Mouse (Mus musculus) limb, embryonic 15.5 days (tissue): Measurements from ENCODE around the gene Rnf5. TPM values are rescaled to one million over a fixed set of nuclear protein-coding genes. Genes with fewer than 3 reads are reported as not detected.

Experiments
- ATAC-seq: fragments of 200-750 bp; cut with Nextera tagmentation; 2 replicates; pipeline ENCODE4 v1.8.0; 2017; ENCODE audit warnings: low read depth, moderate TSS enrichment; ENCODE audit not compliant: insufficient number of reproducible peaks, low FRiP score, low TSS enrichment
- H3K27ac ChIP-seq: fragments of 300-500 bp; sonication (generic); 2 replicates; pipeline ENCODE4 v1.5.1; 2015; ENCODE audit warnings: moderate library complexity, mild to moderate bottlenecking, inconsistent platforms
- H3K27me3 ChIP-seq: fragments of 300-500 bp; sonication (generic); 2 replicates; pipeline ENCODE4 v1.6.1; 2015; ENCODE audit warnings: inconsistent platforms
- H3K36me3 ChIP-seq: fragments of 300-500 bp; sonication (generic); 2 replicates; pipeline ENCODE4 v1.6.1; 2015; ENCODE audit warnings: inconsistent platforms
- H3K4me1 ChIP-seq: fragments of 300-500 bp; sonication (generic); 2 replicates; pipeline ENCODE4 v1.6.1; 2015; ENCODE audit warnings: inconsistent platforms
- H3K4me2 ChIP-seq: fragments of 300-500 bp; sonication (generic); 2 replicates; pipeline ENCODE4 v1.6.1; 2015; ENCODE audit warnings: mild to moderate bottlenecking, inconsistent platforms
- H3K4me3 ChIP-seq: fragments of 300-500 bp; sonication (generic); 2 replicates; pipeline ENCODE4 v1.5.1; 2015; ENCODE audit warnings: mild to moderate bottlenecking, inconsistent platforms
- H3K9ac ChIP-seq: fragments of 300-500 bp; sonication (generic); 2 replicates; pipeline ENCODE4 v1.6.1; 2015; ENCODE audit warnings: inconsistent platforms
- H3K9me3 ChIP-seq: fragments of 300-500 bp; sonication (generic); 2 replicates; pipeline ENCODE4 v1.6.1; 2016; ENCODE audit warnings: inconsistent platforms
- WGBS: fragments of 180-500 bp; shearing (Covaris S2); methylation state at CpG from one replicate; pipeline ENCODE4 v1.1.7; 2015; 5-methylcytosine and 5-hydroxymethylcytosine counted together
- polyA plus RNA-seq: library from polyadenylated mRNA; unstranded; fragments of >200 nt; fragmentation: Nextera tagmentation; extraction: Ambion mirVana; gene quantifications from 2 replicates; pipeline ENCODE4 v1.2.1, GENCODE M21; 2015

Gene Rnf5
- polyA plus RNA-seq, 1 experiment from 2014 or later: 107 TPM

GRCm38 (mm10) chr17:34569919-34570318, 33.6 kb downstream of the Rnf5 start:
- Histone ChIP-seq H3K4me2 (no peak overlapping the region), H3K4me1 (peaks cover 2% of the 10 kb centered on the region; the same call in 1 of the 2 replicates), H3K9ac (no peak overlapping the region), H3K4me3 (no peak overlapping the region), H3K27me3 (0 out of 2 replicates have a peak, but pooled peaks cover 18% of the 10 kb centered on the region), H3K36me3 (no peaks in the 10 kb centered on the region), H3K9me3 (no peaks in the 10 kb centered on the region), H3K27ac (no peak overlapping the region)
- no peak for ATAC-seq
- WGBS: 70% methylated on average over 4 of the region's 4 CpGs

GRCm38 (mm10) chr17:34568421-34568820, 35.1 kb downstream of the Rnf5 start:
- Histone ChIP-seq H3K4me1 (peaks cover 13% of the 10 kb centered on the region), H3K27ac (no peak overlapping the region), H3K27me3 (0 out of 2 replicates have a peak, but pooled peaks cover 20% of the 10 kb centered on the region), H3K4me2 (no peak overlapping the region), H3K9me3 (no peaks in the 10 kb centered on the region), H3K36me3 (no peaks in the 10 kb centered on the region), H3K9ac (no peak overlapping the region), H3K4me3 (no peak overlapping the region)
- no peak for ATAC-seq
- WGBS: 77% methylated on average over 13 of the region's 13 CpGs

GRCm38 (mm10) chr17:34567311-34567710, 36.2 kb downstream of the Rnf5 start:
- no peak overlapping the region for H3K27ac ChIP-seq
- H3K4me3 ChIP-seq: no peak overlapping the region
- 0 out of 2 replicates have a peak, but pooled peaks cover 20% of the 10 kb centered on the region for H3K27me3 ChIP-seq
- H3K9me3 ChIP-seq: no peaks in the 10 kb centered on the region
- peaks cover 13% of the 10 kb centered on the region for H3K4me1 ChIP-seq
- H3K4me2 ChIP-seq: no peak overlapping the region
- WGBS: 56% methylated on average over 9 of the region's 9 CpGs
- no peak overlapping the region for H3K9ac ChIP-seq
- no peaks in the 10 kb centered on the region for H3K36me3 ChIP-seq
- no peak for ATAC-seq

- H3K9me3 ChIP-seq: no peaks in the 10 kb centered on the region
- H3K4me1 ChIP-seq: peaks cover 13% of the 10 kb centered on the region
- H3K4me3 ChIP-seq: peak overlapping the region; percentile 9; the same call in 1 of the 2 replicates
- 0 out of 2 replicates have a peak overlapping the region, but pooled peaks have one; percentile 7 for H3K4me2 ChIP-seq
- H3K27me3 ChIP-seq: 0 out of 2 replicates have a peak, but pooled peaks cover 20% of the 10 kb centered on the region
- H3K36me3 ChIP-seq: no peaks in the 10 kb centered on the region
- no peak for ATAC-seq
- H3K27ac ChIP-seq: no peak overlapping the region
- H3K9ac ChIP-seq: no peak overlapping the region
- WGBS: 50% methylated on average over 3 of the region's 3 CpGs
Observed at GRCm38 (mm10) chr17:34564796-34565195, 38.7 kb downstream of the Rnf5 start.

DNA sequence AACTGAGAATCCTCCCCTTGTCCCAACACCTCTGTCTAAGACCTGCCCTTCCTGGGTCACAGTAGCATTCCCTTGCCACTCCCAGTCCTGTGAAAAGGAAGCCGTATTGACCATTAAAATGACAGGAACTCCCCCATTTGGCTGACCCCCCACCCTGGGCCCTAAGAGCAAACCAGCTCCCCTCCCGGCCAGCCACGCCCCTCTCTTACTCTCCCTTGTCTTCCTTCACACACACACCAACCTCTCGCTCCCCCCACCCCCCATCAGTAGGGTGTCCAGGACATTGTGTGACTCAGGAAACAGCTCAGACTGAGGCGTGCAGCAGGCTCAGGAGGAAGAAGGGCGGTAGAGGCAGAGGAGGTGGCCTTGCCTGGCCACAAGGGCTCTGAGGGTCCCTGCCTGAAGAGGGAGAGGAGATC, 39.5 kb downstream of the Rnf5 start, which contains the start of gene Notch4:
Gene Notch4, plus strand, starts transcription at position 266 of the 419 bp plus-strand sequence.
- Histone ChIP-seq H3K9ac (no peak within 1 kb of the TSS), H3K9me3 (no peaks in the 10 kb centered on the region), H3K4me1 (peaks cover 13% of the 10 kb centered on the region), H3K27ac (no peak within 1 kb of the TSS; the same call in 1 of the 2 replicates), H3K36me3 (no peaks in the 10 kb centered on the region), H3K4me3 (peak within 1 kb of the TSS; percentile 9; the same call in 1 of the 2 replicates), H3K4me2 (0 out of 2 replicates have a peak within 1 kb of the TSS, but pooled peaks have one; percentile 7), H3K27me3 (0 out of 2 replicates have a peak, but pooled peaks cover 20% of the 10 kb centered on the region)
- no peak for ATAC-seq
- WGBS: 10% methylated on average over 6 of the region's 6 CpGs

GRCm38 (mm10) chr17:34563354-34563753, 40.1 kb downstream of the Rnf5 start:
- Histone ChIP-seq H3K4me1 (peaks cover 13% of the 10 kb centered on the region), H3K27me3 (0 out of 2 replicates have a peak, but pooled peaks cover 16% of the 10 kb centered on the region), H3K27ac (no peak overlapping the region), H3K4me3 (no peak overlapping the region), H3K9ac (no peak overlapping the region), H3K36me3 (no peaks in the 10 kb centered on the region), H3K9me3 (no peaks in the 10 kb centered on the region), H3K4me2 (no peak overlapping the region)
- WGBS: 64% methylated on average over 11 of the region's 11 CpGs
- ATAC-seq: no peak

DNA sequence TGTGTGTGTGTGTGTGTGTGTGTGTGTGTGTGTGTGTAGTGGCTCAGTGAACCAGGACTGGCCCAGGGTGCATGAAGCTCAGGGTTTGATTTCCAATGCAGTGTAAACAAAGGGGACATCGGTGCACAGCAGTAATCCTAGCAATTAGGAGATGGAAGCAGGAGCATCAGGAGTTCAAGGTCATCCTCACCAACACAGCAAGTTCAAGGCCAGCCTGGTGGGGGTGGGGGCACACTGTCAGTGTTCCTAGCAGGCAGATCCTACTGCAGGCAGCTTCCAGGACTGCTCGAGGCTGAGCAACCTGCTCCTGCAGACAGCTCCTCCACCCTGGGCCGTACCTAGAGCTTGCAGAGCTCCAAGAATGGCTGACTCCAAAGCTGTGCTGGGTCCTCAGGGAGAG, 40.9 kb downstream of the Rnf5 start:
- 70% methylated on average over 3 of the region's 3 CpGs for WGBS

GRCm38 (mm10) chr17:34561200-34561599, 42.3 kb downstream of the Rnf5 start:
- H3K27me3 ChIP-seq: 0 out of 2 replicates have a peak, but pooled peaks cover 3% of the 10 kb centered on the region
- H3K36me3 ChIP-seq: no peaks in the 10 kb centered on the region
- H3K9me3 ChIP-seq: no peaks in the 10 kb centered on the region
- H3K9ac ChIP-seq: no peak overlapping the region
- ATAC-seq: no peak
- no peak overlapping the region for H3K4me3 ChIP-seq
- WGBS: 25% methylated on average over 8 of the region's 8 CpGs
- H3K4me2 ChIP-seq: no peak overlapping the region
- 0 out of 2 replicates have a peak overlapping the region, but pooled peaks have one; percentile 27 for H3K27ac ChIP-seq
- peaks cover 13% of the 10 kb centered on the region for H3K4me1 ChIP-seq

More for the DNA sequence above, 40.9 kb downstream of the Rnf5 start:
- Histone ChIP-seq H3K4me1 (peaks cover 13% of the 10 kb centered on the region), H3K36me3 (no peaks in the 10 kb centered on the region), H3K27me3 (0 out of 2 replicates have a peak, but pooled peaks cover 12% of the 10 kb centered on the region), H3K9ac (no peak overlapping the region), H3K27ac (no peak overlapping the region), H3K4me3 (no peak overlapping the region), H3K4me2 (no peak overlapping the region), H3K9me3 (no peaks in the 10 kb centered on the region)
- ATAC-seq: no peak

GRCm38 (mm10) chr17:34560438-34560837, 43.1 kb downstream of the Rnf5 start:
- Histone ChIP-seq H3K27ac (no peak overlapping the region), H3K36me3 (no peaks in the 10 kb centered on the region), H3K27me3 (0 out of 2 replicates have a peak, but pooled peaks cover 3% of the 10 kb centered on the region), H3K9me3 (no peaks in the 10 kb centered on the region), H3K4me3 (no peak overlapping the region), H3K4me1 (peaks cover 13% of the 10 kb centered on the region), H3K4me2 (no peak overlapping the region), H3K9ac (no peak overlapping the region)
- 91% methylated on average over 6 of the region's 6 CpGs for WGBS
- no peak for ATAC-seq

DNA sequence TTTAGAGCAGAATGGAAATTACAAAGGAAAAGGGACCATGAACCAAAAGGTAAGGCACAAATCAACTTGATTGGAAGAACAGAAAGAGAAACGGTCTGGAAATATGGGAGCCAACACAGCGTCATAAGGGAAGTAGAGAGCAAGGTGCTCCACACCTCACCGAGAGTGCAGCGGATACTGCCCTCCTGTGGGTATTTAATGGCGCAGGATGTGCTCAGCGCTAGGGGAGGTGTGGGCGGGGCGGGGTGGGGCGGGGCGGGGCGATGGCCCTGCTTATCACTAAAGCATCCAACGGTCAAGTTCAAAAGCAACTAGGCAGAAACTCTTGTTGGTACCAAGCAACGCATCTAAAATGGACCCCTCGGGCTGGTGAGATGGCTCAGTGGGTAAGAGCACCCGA, 43.6 kb downstream of the Rnf5 start:
- Histone ChIP-seq H3K36me3 (no peaks in the 10 kb centered on the region), H3K27me3 (0 out of 2 replicates have a peak, but pooled peaks cover 2% of the 10 kb centered on the region), H3K27ac (no peak overlapping the region), H3K9ac (no peak overlapping the region), H3K4me2 (no peak overlapping the region), H3K4me1 (peaks cover 11% of the 10 kb centered on the region), H3K4me3 (no peak overlapping the region), H3K9me3 (no peaks in the 10 kb centered on the region)
- WGBS: 28% methylated on average over 15 of the region's 15 CpGs
- no peak for ATAC-seq

- no peaks in the 10 kb centered on the region for H3K36me3 ChIP-seq
- H3K27me3 ChIP-seq: no peaks in the 10 kb centered on the region
- H3K9ac ChIP-seq: no peak overlapping the region
- 83% methylated on average over 7 of the region's 7 CpGs for WGBS
- H3K4me3 ChIP-seq: no peak overlapping the region
- H3K27ac ChIP-seq: no peak overlapping the region
- H3K4me2 ChIP-seq: no peak overlapping the region
- H3K4me1 ChIP-seq: peaks cover 3% of the 10 kb centered on the region
- no peaks in the 10 kb centered on the region for H3K9me3 ChIP-seq
- no peak for ATAC-seq
Observed at GRCm38 (mm10) chr17:34559116-34559515, 44.4 kb downstream of the Rnf5 start.

DNA sequence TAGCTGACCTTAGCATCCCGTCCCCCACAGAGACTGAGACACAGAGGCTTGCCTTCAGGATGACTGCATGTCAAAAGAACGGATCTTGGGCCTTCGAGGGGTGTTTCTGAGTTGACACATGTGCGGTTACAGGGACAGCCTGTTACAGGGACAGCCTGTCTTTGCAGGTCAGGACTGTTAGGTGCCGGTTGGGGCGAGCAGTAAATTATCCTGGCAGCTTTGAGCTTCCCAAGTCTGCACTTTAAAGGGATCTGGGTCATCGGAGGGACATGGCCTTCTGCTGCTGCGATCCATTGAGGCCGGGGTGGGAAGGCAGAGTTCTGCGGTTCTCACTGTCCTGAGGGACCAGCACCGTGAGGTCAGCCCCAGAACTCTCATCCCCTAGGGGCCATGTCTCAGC, 46.1 kb downstream of the Rnf5 start:
- no peak overlapping the region for H3K4me2 ChIP-seq
- no peak for ATAC-seq
- H3K36me3 ChIP-seq: no peaks in the 10 kb centered on the region
- no peaks in the 10 kb centered on the region for H3K9me3 ChIP-seq
- no peak overlapping the region for H3K9ac ChIP-seq
- H3K4me1 ChIP-seq: no peaks in the 10 kb centered on the region
- 47% methylated on average over 11 of the region's 11 CpGs for WGBS
- no peak overlapping the region for H3K27ac ChIP-seq
- no peak overlapping the region for H3K4me3 ChIP-seq
- H3K27me3 ChIP-seq: no peaks in the 10 kb centered on the region
